Mouse (Mus musculus) embryo, embryonic 11.5 days (tissue): Measurements from ENCODE around the gene Znhit1.
"Not testable (repeated sequence)": the region's sequence is repeated elsewhere in the genome, so short reads cannot be mapped to it uniquely, and the experiment has no call there.

Experiments
- DNase-seq: peaks from one replicate; pipeline ENCODE4 v3.0.0-alpha.2; 2012; ENCODE audit warnings: low read depth, low spot score

The Znhit1 gene

DNA sequence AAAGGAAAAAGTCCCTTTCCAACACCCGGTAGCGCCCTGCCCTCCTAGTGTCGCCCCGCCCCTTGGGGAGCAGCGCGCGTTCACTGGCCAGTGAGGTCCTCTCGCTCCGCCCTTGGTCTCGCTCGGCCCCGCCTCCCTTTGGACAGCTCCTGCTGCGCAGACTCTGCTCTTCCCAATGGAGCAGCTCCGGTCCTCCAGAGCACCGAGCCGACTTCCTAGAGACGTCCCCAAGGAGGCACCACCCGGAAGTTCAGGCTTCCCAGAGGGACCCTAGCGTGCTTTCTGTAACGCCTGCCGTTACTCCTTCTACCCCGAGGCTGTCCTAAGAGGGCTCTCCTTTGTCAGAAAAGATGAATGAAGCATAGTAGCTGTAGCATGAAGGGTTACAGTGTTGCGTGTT, 34.8 kb downstream of the Znhit1 start, which contains the start of gene Fis1:
Fis1 (plus strand) TSS at position 261 of the 400 bp plus-strand sequence.
- peak; percentile 94 for DNase-seq

DNA sequence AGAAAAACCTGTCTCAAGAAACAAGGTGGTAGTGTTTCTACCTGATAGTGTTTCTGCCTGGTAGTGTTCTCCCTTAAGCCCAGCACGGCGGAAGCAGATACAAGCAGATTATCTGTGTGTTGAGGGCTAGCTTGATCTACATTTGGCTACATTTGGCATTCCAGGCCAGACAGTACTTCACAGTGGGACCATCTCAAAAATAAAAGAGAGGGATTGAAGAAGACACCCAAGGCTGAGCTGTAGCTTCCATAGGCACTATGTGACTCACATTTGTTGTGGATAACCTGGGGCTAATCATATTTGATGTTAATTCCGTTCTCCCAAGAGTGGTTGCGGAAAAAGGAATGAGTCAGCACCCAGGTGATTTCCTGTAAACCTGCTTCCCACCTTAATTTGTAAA, 35.7 kb downstream of the Znhit1 start:
- DNase-seq: no peak

DNA sequence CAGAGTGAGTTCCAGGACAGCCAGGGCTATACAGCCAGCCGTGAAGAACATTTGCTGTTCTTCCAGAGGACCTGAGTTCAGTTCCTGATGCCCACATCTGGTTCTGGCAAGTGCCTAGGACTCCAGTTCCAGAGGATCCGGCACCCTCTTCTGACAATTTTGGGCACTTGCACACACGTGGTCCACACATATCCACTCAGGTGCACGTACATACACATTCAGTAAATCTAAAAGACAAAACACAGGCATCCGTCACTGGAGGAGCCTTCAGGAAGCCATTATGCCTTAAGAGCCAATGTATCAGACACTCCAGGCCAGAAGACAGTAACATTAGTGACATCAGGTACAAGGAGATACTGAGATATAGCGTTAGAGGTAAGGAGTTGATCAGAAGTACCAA, 37.3 kb downstream of the Znhit1 start:
- no peak for DNase-seq

DNA sequence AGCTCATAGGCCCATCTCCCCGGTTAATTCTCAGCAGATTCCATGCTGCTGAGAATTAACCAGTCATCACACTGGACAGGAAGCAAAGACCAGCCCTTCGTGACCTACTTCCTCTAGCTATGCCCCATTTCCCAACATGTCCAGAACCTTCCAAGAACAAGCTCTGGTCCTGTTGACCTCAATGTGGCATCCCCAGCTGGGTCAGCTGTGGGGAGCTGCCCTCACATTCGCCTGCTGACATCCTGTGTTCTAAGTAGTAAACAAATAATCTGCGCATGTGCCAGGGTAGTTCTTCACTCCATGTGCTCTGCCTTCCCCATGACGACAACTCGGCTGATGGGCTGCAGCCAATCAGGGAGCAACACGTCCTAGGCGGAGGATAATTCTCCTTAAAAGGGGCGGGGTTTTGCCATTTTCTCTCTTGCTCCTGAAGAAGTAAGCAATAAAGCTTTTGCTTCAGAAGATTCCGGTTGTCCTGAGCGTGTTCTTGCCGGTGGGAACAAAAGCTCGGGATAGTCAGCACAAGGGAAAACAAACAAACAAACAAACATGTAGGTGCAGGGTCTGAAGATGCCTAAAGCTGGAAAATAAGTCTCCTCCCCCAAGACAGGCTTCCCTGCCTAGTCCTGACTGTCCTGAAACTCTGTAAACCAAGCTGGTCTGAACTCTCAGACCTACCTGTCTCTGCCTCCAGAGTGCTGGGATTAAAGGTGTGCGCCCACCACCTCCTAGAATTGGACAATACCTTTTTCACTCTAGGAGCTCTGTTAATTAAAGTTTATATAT, 38.1 kb downstream of the Znhit1 start:
- DNase-seq: not testable (repeated sequence)

DNA sequence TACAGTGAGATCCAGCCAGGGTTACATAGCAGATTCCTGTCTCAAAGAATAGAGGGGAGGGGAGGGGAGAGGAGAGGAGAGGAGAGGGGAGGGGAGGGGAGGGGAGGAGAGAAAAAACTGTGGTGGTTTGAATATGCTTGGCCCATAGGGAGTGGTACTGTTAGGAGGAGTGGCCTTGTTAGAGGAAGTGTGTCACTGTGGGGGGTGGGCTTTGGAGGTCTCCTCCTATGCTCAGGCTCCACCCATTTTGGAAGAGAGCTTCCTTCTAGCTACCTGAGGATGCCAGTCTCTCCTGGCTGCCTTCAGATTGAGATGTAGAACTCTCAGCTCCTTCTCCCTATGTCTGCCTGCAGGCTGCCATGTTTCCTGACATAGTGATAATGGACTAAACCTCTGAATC, 39.9 kb downstream of the Znhit1 start:
- DNase-seq: no peak

DNA sequence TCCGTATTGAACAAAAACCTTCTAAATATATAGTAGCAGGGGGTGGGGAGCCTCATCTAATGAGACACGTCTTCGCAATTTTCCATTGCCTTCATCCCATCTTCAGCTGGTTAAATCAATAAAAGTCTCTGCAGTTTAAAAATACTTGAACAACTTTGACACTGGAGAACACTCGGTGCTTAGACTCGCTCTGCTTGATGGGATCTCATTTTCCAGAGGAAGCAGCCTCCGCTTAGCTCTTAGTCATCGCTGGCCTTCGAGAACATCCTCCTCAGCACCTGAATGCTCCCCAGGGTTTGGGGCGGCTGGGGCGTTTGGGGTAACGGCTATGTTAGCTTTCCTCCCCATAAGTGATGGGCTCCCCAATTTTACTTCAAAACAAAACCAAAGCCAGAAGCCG, 42.7 kb downstream of the Znhit1 start:
- no peak for DNase-seq

DNA sequence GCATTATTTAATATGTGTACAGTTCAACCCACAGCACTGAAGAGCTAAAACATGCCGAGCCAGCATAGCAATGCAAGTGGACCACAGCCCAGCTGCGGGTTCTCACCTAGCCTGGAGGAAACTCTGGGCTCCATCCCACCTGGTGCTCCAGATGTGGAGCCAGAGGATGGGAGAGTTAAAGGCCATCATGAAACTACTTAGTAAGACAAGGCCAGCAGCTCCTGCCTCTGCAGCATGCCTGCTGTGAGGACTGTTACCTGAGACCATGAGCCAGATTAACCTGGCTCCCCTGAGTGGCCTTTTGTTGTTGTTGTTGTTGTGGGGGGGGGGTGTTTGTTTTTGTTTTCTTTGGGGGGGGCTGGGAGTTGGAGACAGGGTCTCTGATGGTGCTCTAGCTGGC, 44.4 kb downstream of the Znhit1 start:
- no peak for DNase-seq

DNA sequence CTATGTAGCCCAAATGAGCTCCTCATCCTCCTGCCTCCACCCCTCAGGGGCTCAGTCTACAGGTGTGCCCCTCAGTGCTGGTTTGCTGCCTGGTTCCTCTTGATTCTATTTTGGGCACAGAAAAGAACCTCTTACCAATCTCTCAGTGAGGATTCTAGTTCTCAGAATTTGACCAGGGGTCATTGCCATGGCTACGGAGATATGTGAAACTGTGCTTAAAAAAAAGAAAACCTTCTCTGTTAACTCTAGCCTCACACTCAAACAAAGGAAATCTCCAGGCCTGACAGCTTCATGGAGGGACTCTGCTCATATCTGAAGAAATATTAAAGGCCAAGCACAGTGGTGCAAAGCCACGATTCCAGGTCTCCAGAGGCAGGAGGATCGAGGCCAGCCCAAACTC, 45.0 kb downstream of the Znhit1 start:
- no peak for DNase-seq

DNA sequence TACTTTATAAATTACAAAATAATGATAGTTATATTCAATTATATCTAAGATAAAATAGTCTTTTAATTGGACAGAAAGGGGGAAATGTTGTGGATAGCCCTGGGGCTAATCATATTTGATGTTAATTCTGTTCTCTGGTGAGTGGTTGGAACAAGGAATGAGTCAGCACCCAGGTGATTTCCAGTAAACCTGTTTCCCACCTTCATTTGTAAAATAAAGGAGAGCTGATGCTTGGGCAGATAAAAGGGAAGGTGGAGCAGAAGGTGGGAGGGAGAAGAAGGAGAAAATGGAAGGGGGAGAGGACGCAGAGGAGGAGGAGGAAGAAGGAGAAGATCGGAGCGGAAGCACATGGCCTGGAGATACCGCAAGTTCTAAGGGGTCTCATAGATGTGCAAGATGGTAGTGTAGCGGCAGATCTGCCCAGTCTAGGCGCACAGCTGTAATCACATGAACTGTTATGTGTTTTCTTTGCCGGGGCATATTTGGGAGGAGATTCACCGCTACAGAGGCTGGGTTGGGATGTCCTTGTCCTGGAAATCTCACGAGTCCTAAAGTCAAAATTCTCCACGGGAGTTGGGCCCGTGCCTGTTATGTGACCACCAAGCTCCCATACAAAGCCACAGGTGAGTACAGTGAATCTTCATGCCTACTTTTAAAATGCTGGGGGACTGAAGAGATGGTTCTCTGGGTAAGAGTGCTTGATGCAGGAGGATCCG, 46.8 kb downstream of the Znhit1 start:
- no peak for DNase-seq

DNA sequence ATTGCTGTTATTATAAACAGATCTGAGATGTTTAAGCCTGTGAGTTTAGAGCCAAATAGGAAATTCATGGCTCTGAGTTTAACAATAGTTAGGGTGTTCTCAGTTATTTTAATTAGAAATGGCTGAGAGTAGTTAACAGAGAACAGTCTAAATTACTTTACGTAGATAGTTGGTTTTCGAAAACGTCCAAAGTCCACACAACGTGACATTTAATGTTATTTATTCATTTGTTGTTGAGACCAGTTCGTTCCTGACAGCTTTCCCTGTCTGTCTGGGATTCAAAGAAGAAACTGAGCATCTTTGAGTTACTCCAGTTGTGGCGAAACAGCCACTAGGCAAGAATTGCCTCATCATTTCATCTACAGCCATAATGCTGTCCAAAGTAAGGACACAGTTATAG, 47.8 kb downstream of the Znhit1 start:
- DNase-seq: not testable (repeated sequence)

DNA sequence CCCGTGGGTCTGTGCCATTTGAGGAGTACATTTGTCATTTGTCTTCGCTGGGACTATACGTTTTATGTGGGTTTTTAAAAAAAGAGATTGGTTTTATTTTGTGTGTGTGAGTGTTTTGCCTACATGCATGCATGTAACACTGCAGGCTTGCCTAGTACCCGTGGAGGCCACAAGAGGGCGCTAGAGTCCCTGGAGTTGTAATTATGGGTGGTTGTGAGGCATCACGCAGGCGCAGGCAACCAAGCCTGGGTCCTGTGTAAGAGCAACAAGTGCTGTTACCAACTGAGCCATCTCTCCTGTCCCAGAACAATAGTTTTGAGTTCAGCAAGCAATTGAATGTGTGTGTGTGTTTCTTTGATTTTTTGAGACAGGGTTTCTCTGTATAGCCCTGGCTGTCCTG, 48.5 kb downstream of the Znhit1 start:
- no peak for DNase-seq

DNA sequence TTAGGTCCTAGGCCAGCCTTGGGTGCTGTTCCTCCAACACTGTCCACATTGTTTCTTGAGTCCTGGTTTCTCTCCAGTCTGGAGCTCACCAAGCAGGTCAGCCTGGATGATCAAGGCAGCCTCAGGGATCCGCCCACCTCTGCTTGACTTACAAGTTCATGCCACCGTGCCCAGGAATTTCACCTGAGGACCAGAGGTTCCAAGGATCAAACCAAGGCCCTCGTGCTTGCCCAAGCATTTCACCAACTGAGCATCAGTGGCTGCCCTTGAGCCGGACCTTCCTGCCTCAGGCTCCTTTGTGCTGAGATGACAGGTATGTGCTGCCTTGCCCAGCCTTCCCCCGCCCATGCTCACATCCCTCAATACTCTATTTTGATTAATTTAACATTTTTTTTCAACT, 50.2 kb downstream of the Znhit1 start:
- DNase-seq: no peak

DNA sequence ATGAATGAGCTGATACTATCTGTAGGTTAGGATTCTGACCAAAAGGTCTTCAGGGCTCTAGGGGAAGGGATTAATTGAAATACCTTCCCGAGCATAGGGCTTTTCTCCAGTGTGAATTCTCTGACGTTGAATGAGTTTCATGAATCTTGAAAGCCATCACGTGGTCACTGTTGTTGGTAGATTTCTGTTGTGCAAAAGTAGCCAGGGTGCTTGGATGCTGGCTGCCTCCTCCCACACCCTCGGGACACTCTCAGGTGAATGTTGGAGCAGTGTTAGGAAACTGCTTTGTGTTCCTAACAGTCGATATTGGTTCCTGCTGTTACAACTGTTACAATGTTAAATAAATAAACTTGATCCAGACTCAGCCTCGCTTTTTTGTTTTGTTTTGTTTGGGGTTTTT, 51.1 kb downstream of the Znhit1 start:
- no peak for DNase-seq

DNA sequence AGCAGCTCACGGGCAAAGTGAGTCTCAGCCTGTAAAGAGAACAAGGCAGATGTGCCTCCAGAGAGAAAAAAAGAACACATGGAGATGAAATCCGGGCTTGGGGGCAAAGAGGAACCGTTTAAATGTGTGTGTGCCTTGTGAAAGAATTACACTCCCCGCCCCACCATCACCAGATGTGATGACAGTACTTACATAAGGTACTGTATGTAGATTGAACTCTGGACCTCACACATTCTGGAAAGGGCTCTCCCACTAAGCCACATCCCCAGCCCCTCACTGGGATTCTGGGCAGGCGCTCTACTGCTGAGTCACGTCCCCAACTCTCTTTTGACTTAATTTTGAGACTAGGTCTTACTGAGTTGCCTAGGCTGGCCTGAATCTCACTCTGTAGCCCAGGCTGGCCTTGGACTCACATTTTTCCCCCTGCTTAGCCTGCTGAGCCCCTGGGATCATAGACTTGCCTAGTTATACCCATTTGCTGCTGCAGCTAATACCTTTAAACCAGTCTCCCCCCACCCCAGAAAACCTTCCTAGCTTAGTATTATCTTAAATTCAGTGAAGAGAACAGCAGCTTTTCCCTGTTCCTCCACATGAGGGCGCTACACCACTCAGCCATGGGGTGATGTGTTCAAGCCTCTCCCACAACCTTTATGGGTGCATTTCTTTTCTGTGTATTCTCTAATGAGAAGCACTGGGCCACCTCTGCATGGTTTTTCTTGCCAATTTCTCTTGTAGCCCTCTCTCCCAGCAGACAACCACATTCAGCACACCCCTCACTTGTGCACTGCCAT, 51.7 kb downstream of the Znhit1 start:
- DNase-seq: no peak

DNA sequence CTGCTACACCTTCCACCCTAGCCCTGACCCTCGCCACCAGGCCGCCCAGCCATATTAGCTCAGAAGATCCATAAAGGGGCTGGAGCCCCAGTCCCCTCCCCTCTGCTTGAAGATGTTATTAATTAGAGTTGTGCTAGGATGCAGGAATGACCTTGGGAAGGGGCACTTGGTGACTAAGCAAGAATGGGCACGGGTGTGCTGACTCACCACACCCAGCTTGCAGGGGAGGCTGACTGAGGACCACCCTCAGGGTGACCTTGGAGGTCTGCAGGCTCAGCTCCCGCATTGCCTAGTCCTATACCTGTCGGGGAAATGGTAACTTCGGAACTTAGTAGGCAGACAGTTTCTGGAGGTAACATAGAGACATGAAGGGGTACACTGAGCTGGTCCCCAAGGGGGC, 53.9 kb downstream of the Znhit1 start:
- no peak for DNase-seq

DNA sequence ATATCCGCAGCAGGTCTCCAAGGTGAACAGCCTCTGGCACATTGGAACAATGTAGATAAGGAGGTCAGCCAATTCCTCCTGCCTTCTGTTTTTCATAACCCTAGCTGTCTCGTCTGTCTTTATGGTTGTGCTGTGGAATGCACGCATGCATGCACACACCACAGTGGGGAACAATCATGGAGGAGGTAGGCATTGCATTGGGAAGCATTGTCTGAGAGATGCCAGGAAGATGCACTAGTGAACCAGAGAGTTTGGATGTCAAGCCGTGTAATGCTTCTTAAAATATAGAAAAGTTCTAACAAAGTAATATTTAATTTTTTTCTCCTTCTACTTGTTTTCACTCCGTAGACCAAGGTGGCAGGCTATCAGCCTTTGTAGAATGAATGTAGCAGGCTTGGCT, 54.9 kb downstream of the Znhit1 start:
- DNase-seq: no peak
